ENCODE assay signal across 17 mouse cellular contexts in genomic region chr1:186230476-186230875, GRCm38 (mm10).
"Had no signal": no experiment of that assay in that cellular context is flagged by ENCODE, and none has a peak within 500 bp of the region (broad histone marks: within the 10 kb centered on the region; RNA-seq: fewer than 3 reads in every experiment).

No protein-coding gene starts in this region.

- H3K4me2 ChIP-seq: liver, embryonic 13.5 days; liver, embryonic 15.5 days; midbrain, embryonic 13.5 days; midbrain, embryonic 15.5 days; neural tube, embryonic 12.5 days; stomach, embryonic 15.5 days had no signal

- DNase-seq: liver, embryonic 13.5 days; liver, postnatal 0 days; lung, adult 2 months; lung, postnatal 36 days; right cerebral cortex, postnatal 14 days; thymus, adult 2 months; thymus, postnatal 25 days; thymus, postnatal 4 days had no signal

- ATAC-seq: liver, postnatal 0 days; lung, postnatal 0 days; midbrain, embryonic 13.5 days; midbrain, embryonic 15.5 days had no signal

- H3K9ac ChIP-seq: liver, embryonic 13.5 days; liver, embryonic 15.5 days; liver, postnatal 0 days; midbrain, embryonic 13.5 days; midbrain, embryonic 15.5 days; neural tube, embryonic 12.5 days; stomach, embryonic 15.5 days had no signal

- H3K27ac ChIP-seq: liver, embryonic 13.5 days; liver, embryonic 15.5 days; macrophage; midbrain, embryonic 13.5 days; midbrain, embryonic 15.5 days; neural tube, embryonic 12.5 days; stomach, embryonic 15.5 days; stomach, postnatal 0 days had no signal

- H3K4me1 ChIP-seq: liver, embryonic 13.5 days; liver, embryonic 15.5 days; megakaryocyte, embryonic 14.5 days; midbrain, embryonic 13.5 days; midbrain, embryonic 15.5 days; neural tube, embryonic 12.5 days; stomach, embryonic 15.5 days had no signal

- H3K36me3 ChIP-seq: liver, embryonic 13.5 days; liver, embryonic 15.5 days; midbrain, embryonic 13.5 days; midbrain, embryonic 15.5 days; neural tube, embryonic 12.5 days; stomach, embryonic 15.5 days had no signal

- H3K4me3 ChIP-seq: liver, embryonic 13.5 days; liver, embryonic 15.5 days; megakaryocyte, embryonic 14.5 days; midbrain, embryonic 13.5 days; midbrain, embryonic 15.5 days; neural tube, embryonic 12.5 days; stomach, embryonic 15.5 days had no signal

- H3K27me3 ChIP-seq: liver, embryonic 13.5 days; liver, embryonic 15.5 days; megakaryocyte, embryonic 14.5 days; midbrain, embryonic 13.5 days; midbrain, embryonic 15.5 days; neural tube, embryonic 12.5 days; stomach, embryonic 15.5 days had no signal

- H3K9me3 ChIP-seq: liver, embryonic 13.5 days; liver, embryonic 15.5 days; midbrain, embryonic 15.5 days; neural tube, embryonic 12.5 days; stomach, embryonic 15.5 days had no signal
